Mouse (Mus musculus) effector memory CD4-positive, alpha-beta T cell, adult 7 months (primary cell): ENCODE measurements around the gene Ttyh2. TPM values are rescaled to one million over a fixed set of nuclear protein-coding genes. Genes with fewer than 3 reads are reported as not detected.

Experiments
- polyA plus RNA-seq: library from polyadenylated mRNA; unstranded; fragments of 100-300 nt; shearing (Covaris generic); gene quantifications from one replicate; pipeline ENCODE4 v1.2.1, GENCODE M21; 2017

Gene Ttyh2
- polyA plus RNA-seq, result 1.0 TPM

GRCm38 (mm10) chr11:114675341-114675825, at the start of gene Ttyh2:
Gene Ttyh2 (plus strand): TSS chr11:114675431.

GRCm38 (mm10) chr11:114668301-114668710, 6.9 kb upstream of the Ttyh2 start, which contains the start of gene Rpl38:
Gene Rpl38 (plus strand): TSS chr11:114668524.

GRCm38 (mm10) chr11:114726965-114727825, 52.0 kb downstream of the Ttyh2 start, which contains the start of gene Dnaic2:
Gene Dnaic2 (plus strand): TSS chr11:114727408.

GRCm38 (mm10) chr11:114764820-114765818, 89.9 kb downstream of the Ttyh2 start, which contains the start of gene Kif19a:
Gene Kif19a (plus strand): TSS chr11:114765388.

Other genes with a start within 250 kb of the Ttyh2 start
- gene Rpl38, start 6.9 kb upstream of the Ttyh2 start, polyA plus RNA-seq, result 507 TPM
- 0.23 TPM for gene Dnaic2, start 52.0 kb downstream of the Ttyh2 start, polyA plus RNA-seq
- not detected for gene Kif19a, start 90.0 kb downstream of the Ttyh2 start, polyA plus RNA-seq
- gene Btbd17, start 120.5 kb downstream of the Ttyh2 start, polyA plus RNA-seq, result 0.96 TPM
- not detected for gene Gpr142, start 123.5 kb downstream of the Ttyh2 start, polyA plus RNA-seq
- gene Gprc5c, start 175.7 kb downstream of the Ttyh2 start, polyA plus RNA-seq, result 0.34 TPM
- not detected for gene Cd300a, start 214.6 kb downstream of the Ttyh2 start, polyA plus RNA-seq